Mouse (Mus musculus): ENCODE measurements around the gene Olah. TPM values are rescaled to one million over a fixed set of nuclear protein-coding genes. Genes with fewer than 3 reads are reported as not detected.

Gene Olah
- total and polyA plus RNA-seq, 3 experiments, result 0.39 TPM; not detected in 2

DNA sequence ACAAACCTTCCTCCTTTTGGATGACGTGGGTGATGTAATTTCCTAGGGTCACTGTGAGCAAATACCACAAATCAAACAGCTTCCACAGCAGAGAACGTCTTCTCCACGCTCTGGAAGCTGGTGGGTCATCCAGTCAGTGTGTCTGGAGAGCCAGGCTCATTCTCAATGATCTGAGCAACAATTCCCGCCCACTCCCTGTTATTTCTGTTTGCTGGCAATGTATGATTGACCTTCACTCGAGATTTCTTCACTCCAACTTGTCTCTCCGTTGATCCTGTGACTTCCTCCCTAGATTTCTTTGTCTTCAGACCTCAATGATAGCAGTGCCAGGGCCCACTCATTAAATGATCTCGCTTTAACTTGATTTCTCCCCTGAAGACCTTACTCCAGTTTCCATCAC is 10.7 kb upstream of the Olah start:
- TF ChIP-seq POLR2AphosphoS2 (IDR thresholded peaks at IDR 0.05; ENCODE audit: low read depth, low read length) (no peak), NELFE (IDR thresholded peaks at IDR 0.05; ENCODE audit: low read depth, low read length) (no peak), ZNF384 (IDR thresholded peaks at IDR 0.05; ENCODE audit: low read depth, low read length) (no peak), JUN (IDR thresholded peaks at IDR 0.05; ENCODE audit: insufficient read depth, low read depth, low read length) (no peak), TBP (conservative IDR thresholded peaks at IDR 0.05; ENCODE audit: low read depth, low read length) (no peak), PAX5 (IDR thresholded peaks at IDR 0.05; ENCODE audit: low read length) (no peak), SIN3A (IDR thresholded peaks at IDR 0.05; ENCODE audit: low read length) (no peak), RAD21 (IDR thresholded peaks at IDR 0.05; ENCODE audit: low read depth, low read length) (no peak)
- Histone ChIP-seq H3K9ac (ENCODE audit: insufficient read depth, low read depth) (no peak overlapping the region), H3K36me3 (replicated peaks in 1 of 2; ENCODE audit: control insufficient read depth in 1 of 2, insufficient read depth in 1 of 2, low read length in 1 of 2) (no peaks in the 10 kb centered on the region), H3K9me3 (replicated peaks; ENCODE audit: low read length) (no peaks in the 10 kb centered on the region), H3K27ac (ENCODE audit: insufficient read depth, low read depth) (no peak overlapping the region), H3K4me1 (ENCODE audit: control insufficient read depth in 1 of 2, insufficient read depth in 2 of 2) (no peaks in the 10 kb centered on the region), H3K27me3 (replicated peaks) (no peaks in the 10 kb centered on the region), H3K79me2 (replicated peaks; ENCODE audit: control insufficient read depth, extremely low read depth, insufficient read depth, poor library complexity, severe bottlenecking) (no peaks in the 10 kb centered on the region), H3K4me2 (ENCODE audit: insufficient read depth, low read depth, poor library complexity, severe bottlenecking) (no peak overlapping the region), H3K4me3 (replicated peaks in 1 of 3; ENCODE audit: low read depth in 2 of 3, low read length in 2 of 3, poor library complexity in 1 of 3) (no peak overlapping the region)
- no peak for DNase-seq (ENCODE audit: extremely low read depth)
- dilution Hi-C loops (cut with MboI; ENCODE audit: extremely low pct_ligation_motif_present, extremely low pct_unique_long_range_greater_than_20kb, low sequenced_read_pairs) (no loop called here), in situ Hi-C loops (cut with MboI; ENCODE audit: low pct_ligation_motif_present, low pct_unique_long_range_greater_than_20kb, low sequenced_read_pairs) (no loop called here)

GRCm38 (mm10) chr2:3405981-3406380 is 9.0 kb upstream of the Olah start:
- H3K27me3 ChIP-seq (replicated peaks), result no peaks in the 10 kb centered on the region
- no peak overlapping the region for H3K9ac ChIP-seq (ENCODE audit: insufficient read depth, low read depth)
- TF ChIP-seq HCFC1 (IDR thresholded peaks at IDR 0.05; ENCODE audit: low read depth, low read length) (no peak), TCF12 (IDR thresholded peaks at IDR 0.05; ENCODE audit: low read depth, low read length) (no peak)
- no peak for DNase-seq (ENCODE audit: extremely low read depth)
- H3K4me2 ChIP-seq (ENCODE audit: insufficient read depth, low read depth, poor library complexity, severe bottlenecking), result no peak overlapping the region
- H3K9me3 ChIP-seq (replicated peaks; ENCODE audit: low read length), result no peaks in the 10 kb centered on the region
- H3K4me1 ChIP-seq (ENCODE audit: control insufficient read depth in 1 of 2, insufficient read depth in 2 of 2), result no peaks in the 10 kb centered on the region
- H3K79me2 ChIP-seq (replicated peaks; ENCODE audit: control insufficient read depth, extremely low read depth, insufficient read depth, poor library complexity, severe bottlenecking), result no peaks in the 10 kb centered on the region
- H3K27ac ChIP-seq (ENCODE audit: insufficient read depth, low read depth), result no peak overlapping the region
- H3K4me3 ChIP-seq (replicated peaks in 1 of 3; ENCODE audit: low read depth in 2 of 3, low read length in 2 of 3, poor library complexity in 1 of 3), result no peak overlapping the region
- no peaks in the 10 kb centered on the region for H3K36me3 ChIP-seq (replicated peaks in 1 of 2; ENCODE audit: control insufficient read depth in 1 of 2, insufficient read depth in 1 of 2, low read length in 1 of 2)
- dilution Hi-C loops (cut with MboI; ENCODE audit: extremely low pct_ligation_motif_present, extremely low pct_unique_long_range_greater_than_20kb, low sequenced_read_pairs) (no loop called here), in situ Hi-C loops (cut with MboI; ENCODE audit: low pct_ligation_motif_present, low pct_unique_long_range_greater_than_20kb, low sequenced_read_pairs) (no loop called here)

GRCm38 (mm10) chr2:3391945-3392344 is 5.1 kb downstream of the Olah start:
- no peak overlapping the region for H3K4me2 ChIP-seq (ENCODE audit: insufficient read depth, low read depth, poor library complexity, severe bottlenecking)
- no peaks in the 10 kb centered on the region for H3K9me3 ChIP-seq (replicated peaks; ENCODE audit: low read length)
- in situ Hi-C loops (cut with MboI; ENCODE audit: low pct_ligation_motif_present, low pct_unique_long_range_greater_than_20kb, low sequenced_read_pairs) (no loop called here), dilution Hi-C loops (cut with MboI; ENCODE audit: extremely low pct_ligation_motif_present, extremely low pct_unique_long_range_greater_than_20kb, low sequenced_read_pairs) (no loop called here)
- no peaks in the 10 kb centered on the region for H3K27me3 ChIP-seq (replicated peaks)
- H3K27ac ChIP-seq (ENCODE audit: insufficient read depth, low read depth), result no peak overlapping the region
- 0 out of 4 replicates have a peak, but pooled peaks of 1 of the 2 experiments have one; percentile 5 for TF ChIP-seq CTCF (conservative IDR thresholded peaks at IDR 0.05 in 1 of 2, IDR thresholded peaks at IDR 0.05 in 1 of 2; ENCODE audit: low read depth in 2 of 2, low read length in 2 of 2)
- TF ChIP-seq SIN3A (IDR thresholded peaks at IDR 0.05; ENCODE audit: low read length), result no peak
- no peak for DNase-seq (ENCODE audit: extremely low read depth)
- no peak overlapping the region for H3K4me3 ChIP-seq (replicated peaks in 1 of 3; ENCODE audit: low read depth in 2 of 3, low read length in 2 of 3, poor library complexity in 1 of 3)
- 0 out of 4 replicates have a peak, but pooled peaks cover 0 to 4% of the 10 kb centered on the region in 2 experiments for H3K4me1 ChIP-seq (ENCODE audit: control insufficient read depth in 1 of 2, insufficient read depth in 2 of 2)
- no peak overlapping the region for H3K9ac ChIP-seq (ENCODE audit: insufficient read depth, low read depth)
- H3K79me2 ChIP-seq (replicated peaks; ENCODE audit: control insufficient read depth, extremely low read depth, insufficient read depth, poor library complexity, severe bottlenecking), result no peaks in the 10 kb centered on the region
- no peaks in the 10 kb centered on the region for H3K36me3 ChIP-seq (replicated peaks in 1 of 2; ENCODE audit: control insufficient read depth in 1 of 2, insufficient read depth in 1 of 2, low read length in 1 of 2)

All from CH12.LX (cell line).